Mouse (Mus musculus): ENCODE measurements around the gene Plek. TPM values are rescaled to one million over a fixed set of nuclear protein-coding genes. Genes with fewer than 3 reads are reported as not detected.
A peak's percentile ranks its signal among the peaks of the same experiment; 100 is the strongest.

Plek gene
- polyA plus RNA-seq, 1 experiment from 2014 or later, result 4.2 TPM

DNA sequence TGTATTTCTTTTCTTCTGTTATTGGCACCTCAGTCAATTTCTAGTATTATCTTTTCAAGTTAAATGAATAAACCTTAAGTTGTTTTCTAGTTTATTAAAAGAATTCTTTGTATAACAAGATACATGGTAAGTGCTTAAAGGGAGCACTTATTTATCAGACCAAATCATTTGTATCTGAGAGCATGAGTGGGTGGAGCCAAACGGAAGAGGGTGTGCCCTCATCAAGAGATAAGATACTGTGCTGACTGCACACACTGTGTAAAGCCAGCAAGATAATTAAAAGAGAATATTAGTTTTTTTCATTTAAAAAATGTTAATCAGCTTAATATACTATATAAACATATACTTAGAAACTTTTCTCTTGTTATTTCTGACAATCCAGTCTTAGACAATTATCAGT, 93.7 kb downstream of the Plek start:
- Histone ChIP-seq H3K27me3 (no peaks in the 10 kb centered on the region), H3K4me1 (replicated peaks) (no peaks in the 10 kb centered on the region), H3K27ac (replicated peaks) (no peak overlapping the region), H3K9me3 (no peaks in the 10 kb centered on the region), H3K9ac (no peak overlapping the region), H3K36me3 (no peaks in the 10 kb centered on the region), H3K4me2 (no peak overlapping the region), H3K4me3 (no peak overlapping the region)
- 96% methylated on average over 1 of the region's 1 CpGs for WGBS
- ATAC-seq (ENCODE audit: low read depth), result no peak

DNA sequence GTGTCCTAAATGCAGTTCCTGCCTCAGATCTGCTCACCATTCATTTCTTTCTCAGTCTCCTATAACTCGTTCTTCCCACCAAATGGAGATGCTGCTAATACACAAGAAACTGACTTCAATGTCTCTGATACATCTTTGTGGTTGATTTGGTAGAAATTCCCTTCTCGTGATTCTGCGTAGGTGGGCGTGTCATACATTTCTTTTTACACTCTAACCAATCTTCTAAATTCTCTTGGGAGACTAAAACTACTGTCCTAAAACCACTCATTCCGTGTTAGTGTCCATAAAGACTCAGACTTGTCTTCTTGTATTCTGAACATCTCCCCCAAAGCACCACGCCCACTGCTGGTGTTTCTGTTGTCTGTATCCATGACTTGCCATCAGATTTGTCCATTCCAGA, 95.2 kb downstream of the Plek start:
- WGBS, result 93% methylated on average over 6 of the region's 6 CpGs
- Histone ChIP-seq H3K9ac (no peak overlapping the region), H3K4me1 (replicated peaks) (peaks cover 2% of the 10 kb centered on the region; the same call in 1 of the 2 replicates), H3K9me3 (no peaks in the 10 kb centered on the region), H3K27ac (replicated peaks) (no peak overlapping the region), H3K36me3 (no peaks in the 10 kb centered on the region), H3K27me3 (no peaks in the 10 kb centered on the region), H3K4me2 (no peak overlapping the region), H3K4me3 (no peak overlapping the region)
- no peak for ATAC-seq (ENCODE audit: low read depth)

DNA sequence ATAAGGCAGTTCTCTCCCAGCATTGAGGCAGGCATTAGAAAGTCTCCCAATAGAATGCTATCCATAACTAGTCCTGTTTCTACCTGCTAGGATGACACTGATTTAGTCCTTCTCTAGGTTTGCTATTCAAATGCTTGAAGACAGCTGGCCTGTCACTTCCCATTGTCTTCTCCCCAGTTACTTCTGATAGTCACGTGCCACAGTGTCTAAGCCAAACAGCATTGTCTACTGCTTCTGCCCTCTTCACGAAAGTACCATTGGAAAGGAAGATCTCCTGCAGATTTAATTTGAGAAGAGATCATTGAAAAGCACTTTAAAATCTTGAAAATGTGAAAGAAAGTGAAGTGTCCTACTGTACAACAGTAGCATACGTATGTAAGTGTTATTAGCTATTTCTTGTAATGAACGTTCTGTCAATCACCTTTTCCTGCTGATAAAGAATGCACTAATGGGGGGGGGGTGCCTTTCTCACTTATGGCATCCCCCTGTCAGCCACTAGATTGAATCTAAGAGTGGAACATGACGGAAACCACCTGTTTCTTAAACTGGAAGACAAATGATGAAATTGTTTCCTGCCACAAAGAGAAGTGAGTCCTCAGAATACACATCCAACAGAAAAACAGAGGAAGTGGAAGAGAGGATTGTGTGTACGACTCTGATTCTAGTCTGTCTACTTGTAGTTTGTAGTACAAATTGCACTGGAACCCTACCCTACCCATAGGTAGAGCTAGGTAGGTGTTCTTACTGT, 95.9 kb downstream of the Plek start:
- peaks cover 8% of the 10 kb centered on the region for H3K4me1 ChIP-seq (replicated peaks)
- WGBS, result 95% methylated on average over 6 of the region's 6 CpGs
- no peak overlapping the region for H3K27ac ChIP-seq (replicated peaks)
- no peak overlapping the region for H3K4me2 ChIP-seq
- H3K27me3 ChIP-seq, result no peaks in the 10 kb centered on the region
- H3K36me3 ChIP-seq, result no peaks in the 10 kb centered on the region
- no peaks in the 10 kb centered on the region for H3K9me3 ChIP-seq
- no peak overlapping the region for H3K9ac ChIP-seq
- no peak overlapping the region for H3K4me3 ChIP-seq
- ATAC-seq (ENCODE audit: low read depth), result no peak

DNA sequence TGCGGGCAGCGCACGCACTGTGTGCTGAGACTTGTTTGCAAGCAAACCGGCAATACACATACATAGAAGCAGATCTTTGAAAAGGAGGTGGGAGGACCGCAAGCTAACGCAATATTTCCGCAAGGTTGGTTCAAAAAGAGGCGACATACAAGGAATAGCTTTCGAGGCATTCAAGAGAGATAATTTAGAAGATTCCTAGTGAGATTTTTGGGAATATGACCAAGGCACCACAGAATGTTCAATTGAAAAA, 100.5 kb downstream of the Plek start:
- H3K27ac ChIP-seq (replicated peaks), result no peak overlapping the region
- H3K4me2 ChIP-seq, result peak overlapping the region; percentile 89
- H3K4me1 ChIP-seq (replicated peaks), result peaks cover 12% of the 10 kb centered on the region
- peak overlapping the region; percentile 71 for H3K9ac ChIP-seq
- 6% methylated on average over 9 of the region's 9 CpGs for WGBS
- H3K36me3 ChIP-seq, result no peaks in the 10 kb centered on the region
- no peaks in the 10 kb centered on the region for H3K27me3 ChIP-seq
- no peaks in the 10 kb centered on the region for H3K9me3 ChIP-seq
- ATAC-seq (ENCODE audit: low read depth), result no peak
- H3K4me3 ChIP-seq, result peak overlapping the region; percentile 68

GRCm38 (mm10) chr11:16950976-16951760, 101.0 kb downstream of the Plek start, which contains the start of gene Fbxo48:
Gene Fbxo48 (plus strand): TSS chr11:16951375.
- H3K9me3 ChIP-seq, result no peaks in the 10 kb centered on the region
- under 1% methylated on average over 38 of the region's 38 CpGs for WGBS
- H3K4me3 ChIP-seq, result peak within 1 kb of the TSS; percentile 68
- H3K9ac ChIP-seq, result peak within 1 kb of the TSS; percentile 71
- no peaks in the 10 kb centered on the region for H3K36me3 ChIP-seq
- ATAC-seq (ENCODE audit: low read depth), result peak; percentile 100
- no peak within 1 kb of the TSS for H3K27ac ChIP-seq (replicated peaks)
- no peaks in the 10 kb centered on the region for H3K27me3 ChIP-seq
- peaks cover 12% of the 10 kb centered on the region for H3K4me1 ChIP-seq (replicated peaks)
- peak within 1 kb of the TSS; percentile 89 for H3K4me2 ChIP-seq

DNA sequence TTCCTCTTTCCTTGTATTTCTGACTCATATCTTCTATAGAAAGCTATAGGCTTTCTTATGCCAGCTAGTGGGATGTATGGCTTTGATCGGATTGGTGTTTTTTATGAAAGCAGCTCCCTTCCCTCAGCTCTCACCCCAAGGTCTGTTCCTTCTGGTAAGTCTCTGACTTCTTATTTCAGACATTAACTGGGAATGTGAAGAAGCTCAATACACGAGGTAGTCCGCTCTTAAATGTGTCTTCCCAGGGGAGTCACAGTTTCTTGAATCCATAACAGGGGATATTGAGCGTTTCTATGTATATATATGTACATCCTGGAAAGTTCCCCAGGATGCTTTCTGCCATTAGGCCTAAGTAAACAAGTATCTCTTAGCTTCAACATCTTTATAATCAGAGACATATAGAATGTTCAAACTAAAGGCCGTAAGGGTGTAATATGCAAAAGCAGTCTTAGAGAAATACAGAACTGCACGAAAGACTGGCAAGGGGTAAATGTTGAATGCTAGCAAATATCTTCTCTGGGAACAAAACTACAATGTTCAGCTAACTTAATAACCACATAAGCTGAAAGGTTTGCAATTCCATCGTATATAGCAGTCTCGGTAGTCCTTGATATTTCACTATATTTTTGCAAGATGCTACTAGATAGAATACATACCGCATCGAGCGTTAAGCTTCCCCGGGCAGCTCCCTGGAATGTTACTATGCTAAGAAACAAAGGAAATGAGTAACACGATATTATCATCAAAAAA, 101.8 kb downstream of the Plek start:
- ATAC-seq (ENCODE audit: low read depth), result no peak; the same call in 1 of the 2 replicates
- peaks cover 12% of the 10 kb centered on the region for H3K4me1 ChIP-seq (replicated peaks)
- no peaks in the 10 kb centered on the region for H3K9me3 ChIP-seq
- H3K4me2 ChIP-seq, result peak overlapping the region; percentile 89
- no peaks in the 10 kb centered on the region for H3K36me3 ChIP-seq
- peak overlapping the region; percentile 68 for H3K4me3 ChIP-seq
- H3K27ac ChIP-seq (replicated peaks), result no peak overlapping the region
- no peaks in the 10 kb centered on the region for H3K27me3 ChIP-seq
- peak overlapping the region; percentile 28; the same call in 1 of the 2 replicates for H3K9ac ChIP-seq
- WGBS, result 53% methylated on average over 13 of the region's 13 CpGs

- no peak overlapping the region for H3K9ac ChIP-seq
- H3K4me3 ChIP-seq, result no peak overlapping the region
- H3K27me3 ChIP-seq, result no peaks in the 10 kb centered on the region
- H3K36me3 ChIP-seq, result no peaks in the 10 kb centered on the region
- H3K9me3 ChIP-seq, result no peaks in the 10 kb centered on the region
- H3K4me2 ChIP-seq, result no peak overlapping the region
- peaks cover 12% of the 10 kb centered on the region for H3K4me1 ChIP-seq (replicated peaks)
- 25% methylated on average over 1 of the region's 1 CpGs for WGBS
- no peak for ATAC-seq (ENCODE audit: low read depth)
- H3K27ac ChIP-seq (replicated peaks), result no peak overlapping the region
Measured at GRCm38 (mm10) chr11:16948756-16949155, 103.4 kb downstream of the Plek start.

DNA sequence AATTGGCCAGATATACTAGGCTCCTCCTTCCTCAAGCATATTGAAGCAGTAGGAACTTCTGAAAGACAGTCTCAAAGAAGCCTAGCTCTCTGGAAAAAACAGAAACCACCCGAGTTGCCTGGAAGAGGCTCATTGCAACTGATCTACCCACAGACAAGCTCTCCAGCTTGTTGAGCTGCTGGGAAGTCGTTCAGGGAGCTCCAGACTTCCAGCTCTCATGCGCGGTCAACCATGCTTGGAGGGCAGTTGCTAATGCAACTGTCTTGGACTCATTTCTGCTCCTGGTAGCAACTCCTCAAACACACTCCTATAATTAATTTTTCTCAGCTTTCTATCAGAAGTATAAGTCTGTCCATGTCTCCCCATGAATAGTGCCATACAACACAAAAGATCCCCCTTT, 109.2 kb downstream of the Plek start:
- H3K27me3 ChIP-seq, result no peaks in the 10 kb centered on the region
- H3K27ac ChIP-seq (replicated peaks), result no peak overlapping the region
- H3K9me3 ChIP-seq, result no peaks in the 10 kb centered on the region
- no peak overlapping the region for H3K4me3 ChIP-seq
- no peak overlapping the region for H3K4me2 ChIP-seq
- no peak overlapping the region for H3K9ac ChIP-seq
- H3K4me1 ChIP-seq (replicated peaks), result peaks cover 13% of the 10 kb centered on the region
- ATAC-seq (ENCODE audit: low read depth), result no peak
- WGBS, result 92% methylated on average over 4 of the region's 4 CpGs
- no peaks in the 10 kb centered on the region for H3K36me3 ChIP-seq

- H3K36me3 ChIP-seq, result no peaks in the 10 kb centered on the region
- no peak overlapping the region for H3K9ac ChIP-seq
- no peaks in the 10 kb centered on the region for H3K27me3 ChIP-seq
- H3K4me2 ChIP-seq, result no peak overlapping the region
- peaks cover 13% of the 10 kb centered on the region for H3K4me1 ChIP-seq (replicated peaks)
- no peak overlapping the region for H3K4me3 ChIP-seq
- peak overlapping the region; percentile 54 for H3K27ac ChIP-seq (replicated peaks)
- WGBS, result 50% methylated on average over 4 of the region's 4 CpGs
- peak; percentile 79 for ATAC-seq (ENCODE audit: low read depth)
- no peaks in the 10 kb centered on the region for H3K9me3 ChIP-seq
Measured at GRCm38 (mm10) chr11:16941973-16942452, 110.2 kb downstream of the Plek start.

DNA sequence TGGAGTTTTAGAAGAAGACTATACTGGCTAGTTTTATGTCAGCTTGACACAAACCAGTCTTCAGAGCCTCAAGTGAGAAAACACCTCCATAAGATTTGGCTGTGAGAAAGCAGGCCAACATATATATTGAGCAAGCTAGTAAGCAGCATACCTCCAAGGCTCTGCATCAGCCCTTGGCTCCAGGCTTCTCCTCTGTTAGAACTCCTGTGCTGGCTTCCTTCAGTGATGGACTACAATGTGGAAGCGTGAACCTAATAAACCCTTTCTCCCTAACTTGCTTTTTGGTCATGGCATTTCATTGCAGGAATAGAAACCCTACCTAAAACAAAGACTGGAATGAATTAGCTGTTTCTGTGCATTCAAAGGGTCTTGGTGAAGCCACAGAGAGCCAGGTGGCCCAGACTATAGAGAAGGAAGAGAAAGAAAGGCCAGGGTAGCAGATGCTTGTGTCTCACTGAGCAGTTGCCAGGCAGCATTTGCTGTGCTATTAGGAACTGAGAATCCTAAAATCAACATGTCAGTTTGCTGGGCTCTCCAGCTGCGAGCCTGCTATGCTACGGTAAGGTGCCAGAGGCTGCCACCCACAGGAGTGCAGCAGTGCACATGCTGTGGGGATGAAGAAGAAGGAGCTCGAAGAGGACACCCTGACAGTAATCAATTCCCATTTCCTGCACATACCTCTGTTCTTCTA, 110.9 kb downstream of the Plek start:
- Histone ChIP-seq H3K4me3 (no peak overlapping the region), H3K36me3 (no peaks in the 10 kb centered on the region), H3K27ac (replicated peaks) (peak overlapping the region; percentile 54), H3K4me2 (no peak overlapping the region), H3K9ac (no peak overlapping the region), H3K9me3 (no peaks in the 10 kb centered on the region), H3K4me1 (replicated peaks) (peaks cover 13% of the 10 kb centered on the region), H3K27me3 (no peaks in the 10 kb centered on the region)
- ATAC-seq (ENCODE audit: low read depth), result peak; percentile 87
- WGBS, result 26% methylated on average over 4 of the region's 4 CpGs

DNA sequence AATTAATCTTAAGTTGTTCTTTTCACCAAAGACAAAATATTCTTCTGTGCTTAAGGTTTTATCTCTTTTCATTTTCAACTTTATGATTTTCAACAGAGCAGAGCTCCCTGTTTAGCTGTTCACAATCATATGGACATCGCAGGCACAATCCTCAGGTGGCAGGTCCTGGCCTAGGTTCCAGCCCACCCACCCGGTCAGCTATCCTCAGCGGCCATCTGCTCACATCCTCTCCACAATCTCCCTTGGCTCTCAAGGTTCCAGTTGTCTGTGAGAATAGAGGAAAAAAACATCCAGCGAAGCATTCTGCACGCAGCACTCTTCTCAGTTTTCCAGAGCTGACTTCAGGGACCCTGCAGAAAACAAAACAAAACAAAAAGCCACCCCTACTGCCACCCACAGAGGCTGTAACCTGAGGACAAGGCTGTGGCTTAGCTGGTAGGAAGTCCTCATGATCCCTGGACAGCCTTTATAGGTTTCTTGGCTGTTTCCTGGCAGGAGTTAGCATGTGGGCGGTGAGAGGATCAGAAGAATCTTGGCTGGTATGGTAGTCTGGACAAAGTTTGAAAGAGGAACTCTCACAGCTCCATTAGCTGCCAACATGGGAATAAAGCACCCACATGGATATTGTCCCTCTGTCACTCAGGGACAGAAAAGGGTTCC, 116.5 kb downstream of the Plek start:
- Histone ChIP-seq H3K27ac (replicated peaks) (no peak overlapping the region), H3K27me3 (no peaks in the 10 kb centered on the region), H3K36me3 (no peaks in the 10 kb centered on the region), H3K4me1 (replicated peaks) (no peaks in the 10 kb centered on the region), H3K4me3 (no peak overlapping the region), H3K9ac (no peak overlapping the region), H3K9me3 (no peaks in the 10 kb centered on the region), H3K4me2 (no peak overlapping the region)
- ATAC-seq (ENCODE audit: low read depth), result no peak
- WGBS, result 80% methylated on average over 6 of the region's 6 CpGs
